Mouse (Mus musculus) neural tube, embryonic 13.5 days (tissue): ENCODE measurements around the gene Pwwp2b. TPM values are rescaled to one million over a fixed set of nuclear protein-coding genes. Genes with fewer than 3 reads are reported as not detected.
A peak's percentile ranks its signal among the peaks of the same experiment; 100 is the strongest.

Source experiments
- ATAC-seq: fragments of 200-750 bp; cut with Nextera tagmentation; 2 replicates; pipeline ENCODE4 v1.8.0; 2017; ENCODE audit warnings: low read depth, mild to moderate bottlenecking, moderate TSS enrichment, moderate library complexity
- H3K27ac ChIP-seq: fragments of 300-500 bp; sonication (generic); replicated peaks from 2 replicates; pipeline ENCODE4 v1.5.1; 2015; ENCODE audit warnings: moderate library complexity, mild to moderate bottlenecking, inconsistent platforms
- H3K27me3 ChIP-seq: fragments of 300-500 bp; sonication (generic); 2 replicates; pipeline ENCODE4 v1.6.1; 2015; ENCODE audit warnings: mild to moderate bottlenecking, inconsistent platforms
- H3K36me3 ChIP-seq: fragments of 300-500 bp; sonication (generic); 2 replicates; pipeline ENCODE4 v1.6.1; 2015; ENCODE audit warnings: mild to moderate bottlenecking, inconsistent platforms
- H3K4me1 ChIP-seq: fragments of 300-500 bp; sonication (generic); replicated peaks from 2 replicates; pipeline ENCODE4 v1.6.1; 2015; ENCODE audit warnings: inconsistent platforms
- H3K4me2 ChIP-seq: fragments of 300-500 bp; sonication (generic); 2 replicates; pipeline ENCODE4 v1.6.1; 2015; ENCODE audit warnings: inconsistent platforms, mild to moderate bottlenecking, moderate library complexity
- H3K4me3 ChIP-seq: fragments of 300-500 bp; sonication (generic); 2 replicates; pipeline ENCODE4 v1.5.1; 2015; ENCODE audit warnings: mild to moderate bottlenecking, inconsistent platforms
- H3K9ac ChIP-seq: fragments of 300-500 bp; sonication (generic); 2 replicates; pipeline ENCODE4 v1.6.1; 2015; ENCODE audit warnings: moderate library complexity, mild to moderate bottlenecking, inconsistent platforms
- H3K9me3 ChIP-seq: fragments of 300-500 bp; sonication (generic); 2 replicates; pipeline ENCODE4 v1.6.1; 2016; ENCODE audit warnings: inconsistent platforms
- WGBS: fragments of 180-500 bp; shearing (Covaris S2); methylation state at CpG from one replicate; pipeline ENCODE4 v1.1.7; 2015; 5-methylcytosine and 5-hydroxymethylcytosine counted together
- polyA plus RNA-seq: library from polyadenylated mRNA; unstranded; fragments of >200 nt; fragmentation: Nextera tagmentation; extraction: Ambion mirVana; gene quantifications from 2 replicates; pipeline ENCODE4 v1.2.1, GENCODE M21; 2015

Pwwp2b gene
- polyA plus RNA-seq, 1 experiment from 2014 or later, result 5.5 TPM

- H3K4me3 ChIP-seq, result no peak overlapping the region
- H3K4me1 ChIP-seq, result no peaks in the 10 kb centered on the region
- H3K27ac ChIP-seq, result no peak overlapping the region
- H3K9me3 ChIP-seq, result no peaks in the 10 kb centered on the region
- no peak overlapping the region for H3K9ac ChIP-seq
- WGBS, result 79% methylated on average over 7 of the region's 7 CpGs
- ATAC-seq, result no peak
- H3K36me3 ChIP-seq, result no peaks in the 10 kb centered on the region
- H3K27me3 ChIP-seq, result no peaks in the 10 kb centered on the region
- no peak overlapping the region for H3K4me2 ChIP-seq
These were observed 40.3 kb downstream of the Pwwp2b start for GRCm38 (mm10) chr7:139288540-139288939.

DNA sequence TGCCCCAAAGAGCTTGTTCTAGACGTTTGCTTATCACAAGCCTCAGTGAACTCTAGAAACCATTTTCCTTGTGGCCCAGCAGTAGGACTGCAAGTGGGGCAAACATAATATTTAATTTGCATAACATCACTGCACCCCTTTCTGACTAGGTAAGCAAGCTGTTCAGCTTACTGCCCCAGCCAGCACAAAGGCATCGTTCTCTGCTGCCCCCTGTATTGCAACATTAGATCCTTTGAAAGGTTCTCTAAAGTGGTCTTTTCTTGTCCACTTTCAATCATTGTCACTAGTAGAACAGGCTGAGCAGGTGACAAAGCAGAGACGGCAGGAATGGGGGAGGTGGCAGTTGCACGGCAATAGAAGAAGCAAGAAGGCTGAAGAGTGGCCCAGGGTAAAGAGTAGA lies 45.1 kb downstream of the Pwwp2b start:
- Histone ChIP-seq H3K27ac (no peak overlapping the region), H3K4me2 (no peak overlapping the region), H3K4me3 (no peak overlapping the region), H3K9me3 (no peaks in the 10 kb centered on the region), H3K9ac (no peak overlapping the region), H3K27me3 (no peaks in the 10 kb centered on the region), H3K4me1 (no peaks in the 10 kb centered on the region), H3K36me3 (no peaks in the 10 kb centered on the region)
- ATAC-seq, result no peak
- WGBS, result 53% methylated on average over 4 of the region's 4 CpGs

DNA sequence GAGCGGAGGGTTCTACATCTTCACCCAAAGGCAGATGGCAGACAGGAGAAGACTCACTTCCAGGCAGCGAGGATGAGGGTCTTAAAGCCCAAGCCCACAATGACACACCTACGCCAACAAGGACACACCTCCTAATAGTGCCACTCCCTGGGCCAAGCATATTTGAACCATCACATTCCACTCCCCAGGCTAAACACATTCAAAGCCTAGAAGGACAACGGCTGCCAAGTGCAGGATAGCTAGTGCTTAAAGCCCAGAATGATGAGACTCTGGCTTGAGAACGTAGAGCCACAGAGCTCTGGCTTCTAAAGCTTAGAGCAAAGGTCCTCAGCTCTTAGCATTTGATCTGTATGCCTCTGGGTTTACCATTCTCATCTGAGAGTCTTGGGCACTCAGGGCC lies 45.8 kb downstream of the Pwwp2b start:
- no peaks in the 10 kb centered on the region for H3K36me3 ChIP-seq
- H3K27ac ChIP-seq, result no peak overlapping the region
- ATAC-seq, result no peak
- H3K4me3 ChIP-seq, result no peak overlapping the region
- H3K4me2 ChIP-seq, result no peak overlapping the region
- H3K27me3 ChIP-seq, result no peaks in the 10 kb centered on the region
- WGBS, result 90% methylated on average over 5 of the region's 5 CpGs
- H3K9me3 ChIP-seq, result no peaks in the 10 kb centered on the region
- H3K4me1 ChIP-seq, result no peaks in the 10 kb centered on the region
- no peak overlapping the region for H3K9ac ChIP-seq

GRCm38 (mm10) chr7:139295653-139296052 lies 47.4 kb downstream of the Pwwp2b start:
- Histone ChIP-seq H3K9ac (no peak overlapping the region), H3K27me3 (peaks cover 5% of the 10 kb centered on the region), H3K36me3 (no peaks in the 10 kb centered on the region), H3K4me3 (no peak overlapping the region), H3K4me1 (no peaks in the 10 kb centered on the region), H3K9me3 (no peaks in the 10 kb centered on the region), H3K27ac (no peak overlapping the region), H3K4me2 (no peak overlapping the region)
- WGBS, result 91% methylated on average over 1 of the region's 1 CpGs
- no peak for ATAC-seq

DNA sequence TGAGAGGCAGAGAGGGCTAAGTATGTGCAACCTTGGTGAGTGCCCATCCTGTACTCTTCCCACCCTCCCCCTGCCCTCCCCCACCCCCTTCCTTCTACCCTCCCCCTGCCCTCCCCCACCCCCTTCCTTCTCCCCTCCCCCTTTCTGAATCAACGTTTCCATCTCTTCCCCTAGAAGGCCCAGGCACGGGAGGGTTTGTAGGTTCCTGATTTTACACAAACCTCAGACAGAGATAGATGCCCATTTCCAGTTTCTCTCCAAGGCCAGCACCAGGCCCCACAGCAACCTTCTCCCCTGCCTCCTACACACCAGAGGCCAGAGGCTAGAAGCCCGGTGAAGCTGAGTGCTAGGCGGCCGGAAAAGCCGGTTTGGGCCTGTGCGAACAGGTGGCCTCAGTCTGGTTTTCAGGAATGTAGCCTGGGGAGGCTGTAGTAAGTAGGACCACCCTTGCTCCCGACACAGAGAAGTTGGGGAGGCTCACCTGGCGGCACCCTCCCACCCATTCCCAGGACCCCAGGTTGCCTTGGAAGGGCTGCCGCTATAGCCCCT lies 48.3 kb downstream of the Pwwp2b start:
- H3K4me2 ChIP-seq, result no peak overlapping the region
- no peak overlapping the region for H3K27ac ChIP-seq
- WGBS, result 83% methylated on average over 10 of the region's 10 CpGs
- H3K9ac ChIP-seq, result no peak overlapping the region
- H3K4me3 ChIP-seq, result no peak overlapping the region
- H3K9me3 ChIP-seq, result no peaks in the 10 kb centered on the region
- H3K27me3 ChIP-seq, result peaks cover 11% of the 10 kb centered on the region
- no peaks in the 10 kb centered on the region for H3K4me1 ChIP-seq
- H3K36me3 ChIP-seq, result no peaks in the 10 kb centered on the region
- ATAC-seq, result no peak

DNA sequence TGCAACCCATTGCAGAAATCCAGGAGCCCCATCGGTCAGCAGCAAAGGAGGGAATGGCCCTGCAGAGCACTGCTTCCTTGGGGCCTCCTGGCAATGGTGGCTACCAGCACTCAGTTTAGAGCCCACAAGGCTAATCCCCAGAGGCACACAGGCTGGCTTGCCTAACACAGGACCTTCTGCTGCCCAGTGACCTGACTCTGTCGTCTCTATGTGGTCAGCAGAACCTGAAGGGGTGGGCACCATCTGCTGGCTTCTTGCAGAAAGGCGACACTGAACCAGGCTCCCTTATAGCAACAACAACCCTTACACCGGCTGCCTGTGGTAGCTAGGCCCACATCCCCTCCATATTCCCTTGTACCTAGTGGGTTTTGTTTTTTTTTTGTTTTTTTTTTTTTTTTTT lies 50.2 kb downstream of the Pwwp2b start:
- H3K27me3 ChIP-seq, result peaks cover 11% of the 10 kb centered on the region
- no peak overlapping the region for H3K9ac ChIP-seq
- H3K9me3 ChIP-seq, result no peaks in the 10 kb centered on the region
- no peak for ATAC-seq
- no peak overlapping the region for H3K27ac ChIP-seq
- no peaks in the 10 kb centered on the region for H3K36me3 ChIP-seq
- no peaks in the 10 kb centered on the region for H3K4me1 ChIP-seq
- WGBS, result 42% methylated on average over 4 of the region's 4 CpGs
- H3K4me2 ChIP-seq, result no peak overlapping the region
- no peak overlapping the region for H3K4me3 ChIP-seq

- Histone ChIP-seq H3K4me2 (0 out of 2 replicates have a peak overlapping the region, but pooled peaks have one; percentile 3), H3K9me3 (no peaks in the 10 kb centered on the region), H3K4me1 (no peaks in the 10 kb centered on the region), H3K36me3 (no peaks in the 10 kb centered on the region), H3K27me3 (peaks cover 12% of the 10 kb centered on the region), H3K9ac (no peak overlapping the region), H3K27ac (no peak overlapping the region), H3K4me3 (no peak overlapping the region)
- peak; percentile 17; the same call in 1 of the 2 replicates for ATAC-seq
- WGBS, result 15% methylated on average over 8 of the region's 8 CpGs
These were observed 51.1 kb downstream of the Pwwp2b start for GRCm38 (mm10) chr7:139299424-139299823.

DNA sequence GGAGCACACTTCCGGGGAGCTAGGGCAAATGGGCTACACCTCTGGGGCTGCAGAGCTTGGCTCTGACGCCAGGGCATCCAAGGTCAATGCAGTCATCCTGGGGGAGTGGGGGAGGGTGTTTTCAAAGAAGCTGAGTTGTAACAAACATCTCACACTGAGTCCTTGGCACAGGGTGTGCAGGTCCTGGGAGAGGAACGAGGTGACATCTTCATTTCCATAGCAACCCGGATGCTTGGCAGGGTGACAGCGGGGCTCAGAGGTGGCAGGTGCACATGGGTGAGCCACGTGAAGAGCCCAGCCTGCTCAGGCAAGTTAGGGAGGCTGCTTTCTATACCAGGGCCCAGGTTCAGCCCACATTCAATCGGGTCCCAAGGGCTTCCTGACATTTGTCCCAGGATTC lies 52.1 kb downstream of the Pwwp2b start:
- WGBS, result 56% methylated on average over 7 of the region's 7 CpGs
- ATAC-seq, result no peak

GRCm38 (mm10) chr7:139301505-139301904 lies 53.2 kb downstream of the Pwwp2b start:
- Histone ChIP-seq H3K4me2 (no peak overlapping the region), H3K36me3 (no peaks in the 10 kb centered on the region), H3K27ac (no peak overlapping the region), H3K4me3 (no peak overlapping the region), H3K9me3 (no peaks in the 10 kb centered on the region), H3K4me1 (no peaks in the 10 kb centered on the region), H3K9ac (no peak overlapping the region), H3K27me3 (peaks cover 26% of the 10 kb centered on the region)
- 81% methylated on average over 8 of the region's 8 CpGs for WGBS
- ATAC-seq, result no peak

More for the DNA sequence above, 52.1 kb downstream of the Pwwp2b start:
- no peak overlapping the region for H3K4me2 ChIP-seq
- no peaks in the 10 kb centered on the region for H3K4me1 ChIP-seq
- H3K27ac ChIP-seq, result no peak overlapping the region
- no peak overlapping the region for H3K9ac ChIP-seq
- peaks cover 20% of the 10 kb centered on the region for H3K27me3 ChIP-seq
- no peaks in the 10 kb centered on the region for H3K9me3 ChIP-seq
- no peaks in the 10 kb centered on the region for H3K36me3 ChIP-seq
- no peak overlapping the region for H3K4me3 ChIP-seq

GRCm38 (mm10) chr7:139302314-139302713 lies 54.0 kb downstream of the Pwwp2b start:
- H3K4me3 ChIP-seq, result no peak overlapping the region
- H3K4me2 ChIP-seq, result no peak overlapping the region
- H3K9ac ChIP-seq, result no peak overlapping the region
- peaks cover 26% of the 10 kb centered on the region for H3K27me3 ChIP-seq
- H3K36me3 ChIP-seq, result no peaks in the 10 kb centered on the region
- H3K9me3 ChIP-seq, result no peaks in the 10 kb centered on the region
- H3K27ac ChIP-seq, result no peak overlapping the region
- 56% methylated on average over 5 of the region's 5 CpGs for WGBS
- H3K4me1 ChIP-seq, result no peaks in the 10 kb centered on the region
- ATAC-seq, result no peak

DNA sequence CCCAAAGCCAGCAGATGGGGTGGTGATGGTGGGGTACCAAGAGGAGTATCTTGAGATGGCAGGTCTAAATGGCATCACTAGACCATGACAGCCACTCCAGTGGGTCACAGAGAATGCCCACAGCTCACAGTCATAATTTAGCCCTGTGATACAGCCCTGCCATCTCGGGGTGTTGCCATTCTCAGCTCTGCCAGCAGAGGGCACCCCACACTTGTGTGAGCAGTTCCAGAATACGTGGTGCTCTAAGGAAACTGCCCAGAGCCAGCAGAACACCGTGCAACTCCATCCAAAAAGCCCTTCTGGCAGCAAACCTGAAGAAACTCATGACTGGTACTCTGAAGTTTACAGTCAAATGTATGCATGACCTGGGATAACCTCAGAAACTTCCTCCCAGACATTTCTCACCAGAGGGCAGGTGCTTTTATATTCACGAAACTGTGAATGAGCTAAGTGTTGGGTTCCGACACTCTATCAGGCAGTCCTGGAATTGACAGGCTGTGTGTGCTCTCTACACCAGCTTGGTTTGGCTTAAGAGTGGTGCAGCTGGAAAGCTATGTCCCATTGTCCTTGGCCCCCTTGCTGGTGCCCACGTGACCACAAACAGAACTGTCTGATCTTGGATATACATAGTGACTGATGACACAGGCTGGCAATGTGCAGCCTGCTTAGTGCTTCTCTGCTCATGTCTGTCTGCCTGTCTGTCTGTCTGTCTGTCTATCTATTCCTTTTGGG lies 55.2 kb downstream of the Pwwp2b start:
- peak; percentile 77; the same call in 1 of the 2 replicates for ATAC-seq

DNA sequence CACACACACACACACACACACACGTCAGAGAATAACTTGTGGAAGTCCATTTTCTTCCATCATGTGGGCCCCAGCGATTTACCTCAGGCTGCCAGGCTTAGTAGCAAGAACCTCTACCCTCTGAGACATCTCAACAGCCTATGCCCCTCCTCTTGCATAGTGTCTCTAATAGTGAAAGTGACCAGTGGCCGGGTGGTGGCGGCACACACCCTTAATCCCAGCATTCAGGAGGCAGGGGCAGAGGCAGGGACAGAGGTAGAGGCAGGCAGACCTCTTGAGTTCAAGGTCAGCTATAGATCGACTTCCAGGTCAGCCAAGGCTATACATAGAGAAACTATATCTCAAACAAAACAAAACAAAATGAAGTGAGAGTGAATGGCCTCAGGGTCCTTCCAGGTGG lies 56.0 kb downstream of the Pwwp2b start:
- ATAC-seq, result no peak
- no peak overlapping the region for H3K4me2 ChIP-seq
- H3K9ac ChIP-seq, result no peak overlapping the region
- H3K9me3 ChIP-seq, result no peaks in the 10 kb centered on the region
- no peak overlapping the region for H3K4me3 ChIP-seq
- no peak overlapping the region for H3K27ac ChIP-seq
- WGBS, result 54% methylated on average over 5 of the region's 5 CpGs
- no peaks in the 10 kb centered on the region for H3K36me3 ChIP-seq
- no peaks in the 10 kb centered on the region for H3K4me1 ChIP-seq
- peaks cover 26% of the 10 kb centered on the region for H3K27me3 ChIP-seq

More for the DNA sequence above, 55.2 kb downstream of the Pwwp2b start:
- Histone ChIP-seq H3K9ac (no peak overlapping the region), H3K9me3 (no peaks in the 10 kb centered on the region), H3K27me3 (peaks cover 26% of the 10 kb centered on the region), H3K4me3 (no peak overlapping the region), H3K4me1 (no peaks in the 10 kb centered on the region), H3K4me2 (no peak overlapping the region), H3K36me3 (no peaks in the 10 kb centered on the region), H3K27ac (no peak overlapping the region)
- WGBS, result 42% methylated on average over 6 of the region's 6 CpGs

GRCm38 (mm10) chr7:139307056-139307455 lies 58.8 kb downstream of the Pwwp2b start:
- 60% methylated on average over 2 of the region's 2 CpGs for WGBS
- H3K27ac ChIP-seq, result no peak overlapping the region
- no peak overlapping the region for H3K4me2 ChIP-seq
- no peaks in the 10 kb centered on the region for H3K36me3 ChIP-seq
- no peak for ATAC-seq
- peaks cover 16% of the 10 kb centered on the region; the same call in 1 of the 2 replicates for H3K27me3 ChIP-seq
- peaks cover 9% of the 10 kb centered on the region for H3K4me1 ChIP-seq
- H3K4me3 ChIP-seq, result no peak overlapping the region
- no peak overlapping the region for H3K9ac ChIP-seq
- H3K9me3 ChIP-seq, result no peaks in the 10 kb centered on the region
